23 mouse cellular contexts compared by ENCODE assay signal in the genomic region with DNA sequence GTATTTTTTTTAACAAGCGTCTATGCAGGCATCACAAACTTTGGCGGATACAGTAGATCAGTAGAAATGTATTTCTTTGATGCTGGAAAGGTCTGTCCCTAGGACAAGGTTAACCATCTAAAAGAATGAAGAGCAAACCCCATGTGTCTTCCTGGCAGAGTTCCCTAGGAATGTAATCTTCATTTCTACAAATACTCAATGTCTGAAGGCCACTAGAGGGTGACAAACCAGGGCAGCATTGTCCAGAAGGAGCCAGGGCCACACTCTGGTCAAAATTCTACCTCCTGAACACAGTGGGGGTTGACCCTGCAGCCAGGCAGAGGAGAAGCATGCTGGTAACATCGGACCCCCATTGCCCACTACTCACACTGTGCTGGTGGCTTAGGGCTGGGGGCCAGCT.
A peak's percentile ranks its signal among the peaks of the same experiment; 100 is the strongest.
DNase-seq lines count a peak whose midpoint lies in the region; ATAC-seq and TF ChIP-seq lines count a peak whose summit lies in the region.
"Had no signal": no experiment of that assay in that cellular context is flagged by ENCODE, and none has a peak within 500 bp of the region (broad histone marks: within the 10 kb centered on the region; RNA-seq: fewer than 3 reads in every experiment).

No protein-coding gene starts in this region.

- H3K4me3 ChIP-seq in heart, postnatal 0 days (ENCODE audit: low read depth, low read length): no peak overlapping the region
- H3K4me3 ChIP-seq in heart, embryonic 10.5 days: no peak overlapping the region
- no peak overlapping the region for H3K4me3 ChIP-seq in liver, postnatal 0 days (ENCODE audit: low read depth, low read length)
- H3K4me3 ChIP-seq: embryonic facial prominence, embryonic 15.5 days; heart, embryonic 12.5 days; limb, embryonic 15.5 days; liver, embryonic 15.5 days; midbrain, embryonic 12.5 days had no signal

- DNase-seq in heart, postnatal 0 days (ENCODE audit: low spot score): no peak
- no peak for DNase-seq in heart, embryonic 10.5 days (ENCODE audit: low spot score)
- no peak for DNase-seq in liver, postnatal 0 days
- no peak for DNase-seq in liver
- DNase-seq in adrenal gland, postnatal 10 days: peak; percentile 31
- peak; percentile 4 for DNase-seq in brain, adult 2 months (ENCODE audit: low read depth, low spot score)
- no peak for DNase-seq in gastrocnemius, adult 8-10 months (ENCODE audit: low spot score in 2 of 2)
- DNase-seq: cerebellum, adult 11-12 months; embryo, embryonic 11 days; gastrocnemius, postnatal 14 days; heart, adult 11 months; heart, postnatal 14 days; kidney, adult 8-10 months; kidney, postnatal 36 days; left cerebral cortex, postnatal 4 days; lung, postnatal 10 days; right cerebral cortex, postnatal 14 days had no signal

- no peak for ATAC-seq in heart, postnatal 0 days (ENCODE audit: insufficient read depth, low read depth)
- no peak for ATAC-seq in liver, postnatal 0 days
- ATAC-seq: forebrain, embryonic 14.5 days had no signal

- H3K27ac ChIP-seq in heart, postnatal 0 days (ENCODE audit: low read depth): no peak overlapping the region
- no peak overlapping the region for H3K27ac ChIP-seq in heart, embryonic 10.5 days
- no peak overlapping the region for H3K27ac ChIP-seq in liver, postnatal 0 days (ENCODE audit: low read depth)
- H3K27ac ChIP-seq: embryonic facial prominence, embryonic 15.5 days; limb, embryonic 15.5 days; liver, embryonic 15.5 days; midbrain, embryonic 12.5 days had no signal

- WGBS in heart, postnatal 0 days: 73% methylated on average over 3 of the region's 3 CpGs
- 72% methylated on average over 3 of the region's 3 CpGs for WGBS in heart, embryonic 10.5 days
- 78% methylated on average over 3 of the region's 3 CpGs for WGBS in liver, postnatal 0 days (ENCODE audit: insufficient replicate concordance)

- H3K4me2 ChIP-seq in heart, postnatal 0 days (ENCODE audit: low read depth, low read length): no peak overlapping the region
- no peak overlapping the region for H3K4me2 ChIP-seq in liver, postnatal 0 days (ENCODE audit: low read depth, low read length)
- H3K4me2 ChIP-seq: embryonic facial prominence, embryonic 15.5 days; heart, embryonic 12.5 days; limb, embryonic 15.5 days; liver, embryonic 15.5 days; midbrain, embryonic 12.5 days had no signal

- peak; percentile 14; the same call in 1 of the 2 replicates for TF ChIP-seq CTCF in heart, postnatal 0 days (IDR thresholded peaks at IDR 0.05; ENCODE audit: low read depth)
- TF ChIP-seq CTCF in liver, postnatal 0 days (IDR thresholded peaks at IDR 0.05; ENCODE audit: low read depth): 0 out of 2 replicates have a peak, but pooled peaks have one; percentile 2

- H3K4me1 ChIP-seq in heart, postnatal 0 days (ENCODE audit: control insufficient read depth, insufficient read depth): no peaks in the 10 kb centered on the region
- H3K4me1 ChIP-seq in heart, embryonic 10.5 days: no peaks in the 10 kb centered on the region
- H3K4me1 ChIP-seq in liver, postnatal 0 days (ENCODE audit: insufficient read depth): no peaks in the 10 kb centered on the region
- H3K4me1 ChIP-seq: embryonic facial prominence, embryonic 15.5 days; heart, embryonic 12.5 days; limb, embryonic 15.5 days; liver, embryonic 15.5 days had no signal

- no peaks in the 10 kb centered on the region for H3K36me3 ChIP-seq in heart, postnatal 0 days (replicated peaks; ENCODE audit: control insufficient read depth, insufficient read depth, low read length)
- H3K36me3 ChIP-seq in heart, embryonic 10.5 days: no peaks in the 10 kb centered on the region
- no peaks in the 10 kb centered on the region for H3K36me3 ChIP-seq in liver, postnatal 0 days (replicated peaks; ENCODE audit: insufficient read depth, low read length)
- H3K36me3 ChIP-seq: embryonic facial prominence, embryonic 15.5 days; heart, embryonic 12.5 days; limb, embryonic 15.5 days; liver, embryonic 15.5 days; midbrain, embryonic 12.5 days had no signal

- TF ChIP-seq EP300 in heart, postnatal 0 days (IDR thresholded peaks at IDR 0.05; ENCODE audit: low read depth): no peak
- TF ChIP-seq EP300 in liver, postnatal 0 days (IDR thresholded peaks at IDR 0.05; ENCODE audit: low read depth): no peak

- H3K9ac ChIP-seq in heart, postnatal 0 days (replicated peaks; ENCODE audit: low read depth, low read length): no peak overlapping the region
- no peak overlapping the region for H3K9ac ChIP-seq in liver, postnatal 0 days (replicated peaks)
- H3K9ac ChIP-seq: embryonic facial prominence, embryonic 15.5 days; heart, embryonic 12.5 days; limb, embryonic 15.5 days; liver, embryonic 15.5 days; midbrain, embryonic 12.5 days had no signal

- H3K9me3 ChIP-seq in heart, postnatal 0 days (replicated peaks; ENCODE audit: control insufficient read depth, low read length): no peaks in the 10 kb centered on the region
- no peaks in the 10 kb centered on the region for H3K9me3 ChIP-seq in heart, embryonic 10.5 days
- no peaks in the 10 kb centered on the region for H3K9me3 ChIP-seq in liver, postnatal 0 days (ENCODE audit: low read length)
- H3K9me3 ChIP-seq: embryonic facial prominence, embryonic 15.5 days; heart, embryonic 12.5 days; limb, embryonic 15.5 days; liver, embryonic 15.5 days; midbrain, embryonic 12.5 days had no signal

- no peaks in the 10 kb centered on the region for H3K27me3 ChIP-seq in heart, postnatal 0 days (ENCODE audit: control insufficient read depth, insufficient read depth, low read length)
- H3K27me3 ChIP-seq in heart, embryonic 10.5 days (ENCODE audit: insufficient read depth, poor library complexity, severe bottlenecking): peaks cover 5% of the 10 kb centered on the region; the same call in 1 of the 2 replicates
- H3K27me3 ChIP-seq in liver, postnatal 0 days (ENCODE audit: insufficient read depth, low read length): no peaks in the 10 kb centered on the region
- H3K27me3 ChIP-seq: embryonic facial prominence, embryonic 15.5 days; limb, embryonic 15.5 days; liver, embryonic 15.5 days had no signal

Comparison
In these comparisons a context has a peak if more than half of its experiments do, and no peak if none do; other contexts are left out.
1. DNase-seq: peak in adrenal gland, postnatal 10 days (single experiment) and brain, adult 2 months (single experiment); none in heart, postnatal 0 days (single experiment), heart, embryonic 10.5 days (single experiment), liver, postnatal 0 days (single experiment), liver (single experiment) and gastrocnemius, adult 8-10 months (0 of 2).